Mouse (Mus musculus) mesoderm, embryonic 11.5 days (tissue): ENCODE data around the gene Cdc42bpa.

Source experiments
- DNase-seq: peaks from one replicate; pipeline ENCODE4 v3.0.0-alpha.2; 2012; ENCODE audit warnings: low read depth, low spot score

The Cdc42bpa gene

DNA sequence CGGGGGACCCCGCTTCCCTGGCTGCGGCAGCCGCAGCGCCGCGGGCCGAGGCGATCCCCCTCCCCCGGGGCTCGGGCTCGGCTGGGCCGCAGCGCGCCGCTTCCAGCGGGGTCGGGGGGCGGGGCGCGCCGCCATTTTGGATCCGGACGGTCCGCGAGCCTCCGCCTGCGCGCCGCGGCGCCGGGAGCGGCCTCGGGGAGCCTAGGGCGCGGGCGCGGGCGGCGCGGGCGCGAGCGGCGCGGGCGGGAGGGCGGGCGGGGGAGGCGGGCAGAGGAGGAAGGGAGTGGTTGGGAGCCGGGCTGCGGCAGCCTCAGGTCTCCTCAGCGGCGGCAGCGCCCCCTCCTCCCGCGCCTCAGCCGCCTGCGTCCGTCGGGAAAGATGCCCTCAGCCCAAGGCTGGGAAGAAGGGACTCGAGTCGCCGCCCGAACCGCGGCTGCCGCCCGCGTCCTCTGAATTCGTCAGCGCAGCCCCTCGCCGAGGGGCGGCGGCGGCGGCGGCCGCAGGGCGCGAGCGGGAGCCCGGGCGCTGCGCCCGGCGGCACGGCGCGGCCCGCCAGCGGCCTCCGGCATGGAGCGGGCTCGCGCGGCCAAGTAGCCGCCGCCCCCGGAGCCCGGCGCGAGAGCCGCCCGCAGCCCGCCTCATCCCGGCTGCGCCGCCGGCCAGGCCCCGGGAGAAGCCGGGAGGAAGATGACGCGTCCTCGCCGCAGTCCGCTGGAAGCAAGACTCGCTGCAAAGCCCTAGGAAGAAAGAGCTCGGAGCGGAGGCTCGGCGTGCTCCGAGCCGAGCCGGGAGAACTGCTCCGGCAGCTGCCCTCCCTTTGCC is at the start of gene Cdc42bpa:
Gene Cdc42bpa (plus strand): TSS at position 752 of the 822 bp plus-strand sequence.
- peak; percentile 80 for DNase-seq

DNA sequence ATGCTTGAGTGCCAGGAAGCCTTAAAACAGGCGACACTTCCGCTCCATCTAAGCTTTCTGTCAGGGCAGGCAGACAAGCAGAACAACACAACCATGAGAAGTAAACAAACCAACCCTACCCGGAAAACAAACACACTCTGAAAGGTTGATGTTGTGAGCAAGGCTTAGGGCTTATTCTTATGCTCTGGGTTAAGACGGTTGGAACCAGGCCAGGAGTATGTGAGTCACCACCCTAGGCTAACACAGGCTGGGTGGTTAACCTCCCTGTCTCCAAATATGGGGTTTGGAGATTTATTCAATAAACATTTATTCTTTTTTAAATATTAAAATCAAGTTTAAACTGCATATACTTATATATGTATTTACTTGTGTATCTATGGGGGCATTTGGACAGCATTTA is 46.8 kb upstream of the Cdc42bpa start:
- no peak for DNase-seq

DNA sequence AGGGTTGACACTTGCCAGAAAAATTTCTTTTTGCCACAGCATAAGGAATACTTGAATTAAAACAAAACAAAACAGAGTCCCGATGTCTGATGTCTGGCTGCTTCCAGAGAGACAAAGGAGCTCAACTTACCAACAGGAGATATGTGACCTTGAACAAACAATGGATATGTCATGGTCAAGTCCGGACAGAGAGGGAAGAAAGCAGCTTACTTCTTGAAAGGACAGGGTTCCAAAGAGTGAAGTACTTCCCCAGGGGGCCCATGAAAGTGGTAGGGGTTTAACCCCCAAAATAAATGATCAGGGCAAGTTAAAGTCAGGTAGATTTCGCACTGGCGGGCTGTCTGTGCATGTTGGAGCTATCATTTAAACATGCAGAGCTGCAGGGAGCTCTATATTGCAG is 43.2 kb upstream of the Cdc42bpa start:
- DNase-seq = no peak

DNA sequence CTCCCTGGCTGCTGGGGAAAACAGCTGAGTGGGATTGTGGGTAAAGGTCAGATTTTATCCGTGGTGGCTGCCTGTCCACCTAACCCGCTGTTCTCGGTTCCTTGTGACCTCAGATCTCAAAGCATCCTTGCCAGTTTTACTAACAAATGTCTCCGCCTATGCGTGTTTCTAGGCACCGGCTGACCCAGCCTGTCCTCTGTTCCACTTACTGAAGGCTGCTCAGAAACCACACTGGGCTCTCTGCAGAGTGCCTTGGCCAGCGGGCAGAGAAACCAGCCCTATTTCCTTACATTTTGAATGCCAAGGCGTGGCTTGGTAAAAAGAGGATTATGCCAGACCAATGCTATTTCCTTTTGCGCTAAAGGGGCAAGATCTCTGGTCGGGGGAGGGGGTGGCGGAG is 42.8 kb upstream of the Cdc42bpa start:
- no peak for DNase-seq

GRCm38 (mm10) chr1:179919656-179920436 is 40.4 kb upstream of the Cdc42bpa start:
- DNase-seq = no peak

DNA sequence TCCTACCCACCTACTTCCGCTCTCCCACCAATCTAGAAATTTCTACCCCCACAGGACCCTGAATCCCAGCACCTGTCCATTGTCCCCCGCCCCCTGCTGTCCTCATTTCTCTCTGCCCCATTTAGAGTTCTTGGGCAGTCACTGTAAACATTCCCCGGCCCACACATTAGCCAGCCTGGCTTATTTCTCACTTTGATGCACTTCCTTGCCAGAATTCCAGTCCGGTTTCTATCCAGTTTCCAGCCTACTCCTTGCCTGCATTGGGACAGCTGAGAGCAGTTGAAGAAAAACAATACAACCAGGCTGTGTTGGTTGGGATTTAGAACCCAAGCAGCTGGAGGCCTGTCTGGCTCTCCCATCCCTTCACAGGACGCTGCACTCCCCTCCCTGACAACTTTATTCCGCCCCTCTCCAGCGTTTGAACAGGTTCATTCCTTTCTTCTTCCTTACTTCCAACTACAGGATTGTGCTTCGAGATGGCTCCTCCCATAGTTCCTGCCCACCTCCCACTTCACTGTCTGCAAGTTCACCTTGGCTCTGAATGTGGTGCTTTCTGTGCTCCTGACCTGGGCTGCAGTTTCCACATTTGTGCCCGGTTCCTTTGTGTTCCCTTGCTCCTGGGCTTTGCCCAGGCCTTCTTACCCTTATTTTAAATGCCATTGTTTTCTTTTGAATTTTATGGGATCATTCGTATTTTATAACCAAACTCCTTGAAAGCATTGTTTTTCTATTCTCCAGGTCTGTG is 36.4 kb upstream of the Cdc42bpa start:
- DNase-seq = no peak

- DNase-seq = no peak
These were observed 34.0 kb upstream of the Cdc42bpa start for GRCm38 (mm10) chr1:179926240-179926639.

- DNase-seq = no peak
These were observed 33.2 kb upstream of the Cdc42bpa start for GRCm38 (mm10) chr1:179927102-179927501.

GRCm38 (mm10) chr1:179928822-179929221 is 31.4 kb upstream of the Cdc42bpa start:
- DNase-seq = no peak

DNA sequence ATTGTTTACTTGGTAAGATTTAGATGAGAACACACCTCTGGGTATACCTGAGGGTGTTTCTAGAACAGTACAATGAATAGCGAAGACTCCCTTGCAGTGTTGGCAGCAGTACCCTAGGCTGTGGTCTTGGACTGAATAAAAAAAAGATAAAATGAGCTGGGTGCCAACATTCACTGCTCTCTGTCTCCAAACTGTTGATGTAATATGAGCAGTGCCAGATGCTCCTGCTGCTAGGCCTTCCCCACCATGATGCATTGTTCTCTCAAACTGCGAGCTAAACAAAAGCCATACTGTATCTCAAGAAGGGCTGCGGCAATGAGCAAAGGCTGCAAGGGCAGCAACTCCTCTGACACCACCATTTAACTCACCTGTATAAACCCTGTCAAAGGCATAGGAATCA is 29.0 kb upstream of the Cdc42bpa start:
- DNase-seq = no peak

GRCm38 (mm10) chr1:179934064-179934463 is 26.2 kb upstream of the Cdc42bpa start:
- no peak for DNase-seq

- no peak for DNase-seq
These were observed 20.0 kb upstream of the Cdc42bpa start for GRCm38 (mm10) chr1:179940071-179940786.

DNA sequence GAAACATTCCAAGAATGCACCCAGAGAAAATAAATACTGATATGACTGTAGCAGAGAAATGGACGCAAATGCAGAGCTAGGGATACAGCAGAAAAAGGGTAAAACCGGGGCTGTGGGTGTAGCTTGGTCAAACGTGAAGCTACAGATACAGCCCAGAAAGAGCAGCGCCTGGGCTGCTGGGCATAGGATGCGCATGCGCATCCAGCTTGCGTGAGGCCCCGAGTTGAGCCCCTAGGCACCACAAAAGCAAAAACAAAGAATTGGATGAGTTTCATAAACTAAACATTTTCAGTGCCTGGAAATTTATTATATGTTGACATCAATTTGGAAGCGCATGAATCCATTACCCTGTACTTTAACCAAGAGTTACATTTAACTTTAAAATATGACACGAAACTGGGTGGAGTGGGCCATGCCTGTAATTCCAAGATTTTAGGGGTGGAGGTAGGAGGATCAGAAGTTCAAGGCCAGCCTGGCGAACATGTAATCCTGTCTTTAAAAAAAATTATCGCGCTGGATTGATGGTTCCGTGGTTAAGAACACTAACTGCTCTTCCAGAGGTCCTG is 19.4 kb upstream of the Cdc42bpa start:
- no peak for DNase-seq

- no peak for DNase-seq
These were observed 15.3 kb upstream of the Cdc42bpa start for GRCm38 (mm10) chr1:179945017-179945416.

- DNase-seq = no peak
These were observed 13.7 kb upstream of the Cdc42bpa start for GRCm38 (mm10) chr1:179946616-179947015.

GRCm38 (mm10) chr1:179947653-179948052 is 12.6 kb upstream of the Cdc42bpa start:
- no peak for DNase-seq

DNA sequence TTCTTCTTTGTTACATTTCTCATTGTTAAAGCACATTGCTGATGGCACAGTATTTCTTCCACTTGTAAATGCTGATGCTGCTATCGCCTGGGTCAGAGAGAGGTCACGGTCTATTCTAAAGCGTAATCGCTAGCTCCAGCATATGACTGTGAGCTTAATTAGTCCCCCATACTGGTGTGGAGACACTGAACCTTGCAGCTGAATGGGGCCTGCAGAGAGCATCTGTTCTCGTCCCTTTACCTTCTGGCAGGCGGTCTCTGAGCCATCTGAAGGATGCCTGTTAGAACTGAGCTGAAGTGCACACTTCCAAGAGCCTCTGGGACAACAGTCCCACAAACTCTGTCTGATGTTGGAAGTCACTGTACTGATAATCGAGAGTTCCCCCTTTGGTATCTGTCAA is 8.7 kb upstream of the Cdc42bpa start:
- DNase-seq = no peak

DNA sequence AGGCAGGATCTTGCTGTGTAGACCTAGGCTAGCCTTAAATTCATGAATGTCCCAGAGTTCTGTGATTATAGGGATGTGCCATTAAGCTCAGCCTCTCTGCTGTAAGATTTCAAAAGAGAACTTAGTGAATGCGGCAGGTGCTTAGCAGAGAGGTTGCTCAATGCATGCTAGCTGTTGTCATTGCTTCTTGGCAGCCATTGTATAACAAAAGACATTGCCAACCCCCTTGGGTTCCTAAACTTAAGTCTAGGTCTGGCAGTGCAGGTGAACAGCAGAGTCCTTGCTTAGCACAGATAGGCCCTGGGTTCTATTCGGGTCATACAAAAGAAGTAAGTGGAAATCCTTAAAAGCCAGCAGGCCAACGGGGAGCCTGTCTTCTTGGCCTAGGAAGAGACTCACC is 7.0 kb upstream of the Cdc42bpa start:
- DNase-seq = no peak

DNA sequence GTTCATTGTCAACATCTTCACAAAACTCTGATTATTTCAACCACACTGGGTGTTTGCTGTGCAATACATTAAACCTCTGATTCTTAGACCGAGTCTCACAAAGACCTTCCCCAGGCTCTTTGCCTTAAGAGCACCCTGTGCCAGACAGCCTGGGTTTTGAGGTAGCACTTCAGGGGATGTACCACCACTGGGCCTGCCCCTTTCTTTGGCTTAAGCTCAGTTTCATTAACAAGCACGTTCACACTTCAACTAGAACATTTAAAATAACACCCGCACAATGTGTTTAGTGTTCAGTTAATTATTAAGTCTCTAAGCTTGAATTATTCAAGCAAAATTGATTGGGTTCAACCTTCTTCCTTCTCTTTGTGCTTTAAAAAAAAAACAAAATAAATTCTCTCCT is 2.8 kb upstream of the Cdc42bpa start:
- DNase-seq = no peak

GRCm38 (mm10) chr1:179958871-179959720 is 1.2 kb upstream of the Cdc42bpa start:
- DNase-seq = peak; percentile 43
